Mouse (Mus musculus) embryonic facial prominence, embryonic 15.5 days (tissue): ENCODE measurements around the gene Mrpl23. TPM values are rescaled to one million over a fixed set of nuclear protein-coding genes. Genes with fewer than 3 reads are reported as not detected.
A peak's percentile ranks its signal among the peaks of the same experiment; 100 is the strongest.

ENCODE experiments used
- ATAC-seq: fragments of 200-750 bp; cut with Nextera tagmentation; 2 replicates; pipeline ENCODE4 v1.8.0; 2017; ENCODE audit warnings: low read depth, moderate TSS enrichment; ENCODE audit not compliant: insufficient number of reproducible peaks, low FRiP score, low TSS enrichment
- H3K27ac ChIP-seq: fragments of 300-500 bp; sonication (generic); replicated peaks from 2 replicates; pipeline ENCODE4 v1.5.1; 2015; ENCODE audit warnings: mild to moderate bottlenecking, inconsistent platforms
- H3K27me3 ChIP-seq: fragments of 300-500 bp; sonication (generic); 2 replicates; pipeline ENCODE4 v1.6.1; 2015; ENCODE audit warnings: inconsistent platforms
- H3K36me3 ChIP-seq: fragments of 300-500 bp; sonication (generic); 2 replicates; pipeline ENCODE4 v1.6.1; 2015; ENCODE audit warnings: mild to moderate bottlenecking, inconsistent platforms
- H3K4me1 ChIP-seq: fragments of 300-500 bp; sonication (generic); 2 replicates; pipeline ENCODE4 v1.6.1; 2015; ENCODE audit warnings: inconsistent platforms
- H3K4me2 ChIP-seq: fragments of 300-500 bp; sonication (generic); replicated peaks from 2 replicates; pipeline ENCODE4 v1.6.1; 2015; ENCODE audit warnings: mild to moderate bottlenecking, inconsistent platforms
- H3K4me3 ChIP-seq: fragments of 300-500 bp; sonication (generic); replicated peaks from 2 replicates; pipeline ENCODE4 v1.5.1; 2015; ENCODE audit warnings: mild to moderate bottlenecking, inconsistent platforms
- H3K9ac ChIP-seq: fragments of 300-500 bp; sonication (generic); 2 replicates; pipeline ENCODE4 v1.6.1; 2015; ENCODE audit warnings: inconsistent platforms
- H3K9me3 ChIP-seq: fragments of 300-500 bp; sonication (generic); replicated peaks from 2 replicates; pipeline ENCODE4 v1.6.1; 2016; ENCODE audit warnings: inconsistent platforms
- WGBS: fragments of 180-500 bp; shearing (Covaris S2); methylation state at CpG from one replicate; pipeline ENCODE4 v1.1.7; 2015; 5-methylcytosine and 5-hydroxymethylcytosine counted together
- polyA plus RNA-seq: library from polyadenylated mRNA; unstranded; fragments of >200 nt; fragmentation: Nextera tagmentation; extraction: Ambion mirVana; gene quantifications from 2 replicates; pipeline ENCODE4 v1.2.1, GENCODE M21; 2015

Mrpl23 gene
- polyA plus RNA-seq, 1 experiment from 2014 or later: 32.7 TPM

DNA sequence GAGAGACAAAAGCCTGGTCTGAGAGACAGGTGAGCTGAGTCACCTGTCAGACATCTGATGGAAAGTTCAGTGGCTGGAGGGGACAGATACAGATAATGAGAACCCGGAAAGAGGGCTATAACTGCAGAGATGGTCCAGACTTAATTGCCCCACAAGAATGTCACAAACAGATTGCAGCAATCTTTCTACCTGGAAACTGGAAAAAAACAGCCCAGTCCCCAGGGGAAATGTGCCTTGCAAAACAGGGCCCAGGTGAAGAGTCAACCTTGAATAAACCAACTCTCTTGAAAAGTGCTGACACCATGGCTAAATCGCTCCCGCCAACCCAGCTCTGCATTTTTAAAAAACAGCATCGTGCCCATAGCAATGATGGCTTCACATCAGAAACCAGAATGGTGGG, 12.2 kb upstream of the Mrpl23 start:
- no peak overlapping the region for H3K27ac ChIP-seq
- ATAC-seq: no peak
- H3K36me3 ChIP-seq: no peaks in the 10 kb centered on the region
- no peak overlapping the region for H3K4me2 ChIP-seq
- H3K9me3 ChIP-seq: no peaks in the 10 kb centered on the region
- no peak overlapping the region for H3K4me3 ChIP-seq
- H3K9ac ChIP-seq: no peak overlapping the region
- H3K27me3 ChIP-seq: no peaks in the 10 kb centered on the region
- WGBS: 73% methylated on average over 4 of the region's 4 CpGs
- peaks cover 44% of the 10 kb centered on the region for H3K4me1 ChIP-seq

DNA sequence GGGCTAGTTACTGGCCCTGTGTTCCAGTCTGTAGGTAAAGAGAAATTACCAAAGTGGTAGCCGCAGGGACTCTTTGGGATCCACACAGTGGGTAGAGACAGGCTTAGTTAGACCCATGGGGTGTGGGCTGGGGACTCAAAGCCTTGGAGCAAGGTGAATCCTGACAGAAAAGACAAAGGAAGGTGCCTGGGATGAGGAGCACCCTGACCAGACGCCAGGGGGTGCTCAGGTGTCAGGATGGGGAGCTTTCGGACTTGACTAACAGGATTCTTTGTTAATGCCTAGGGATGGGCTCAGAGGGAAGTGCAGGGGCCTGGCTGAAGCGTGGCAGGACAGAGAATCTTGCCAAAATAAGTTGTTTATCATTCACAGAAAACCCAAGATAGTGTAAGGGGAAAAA, 10.1 kb upstream of the Mrpl23 start:
- Histone ChIP-seq H3K27me3 (no peaks in the 10 kb centered on the region), H3K9ac (no peak overlapping the region), H3K9me3 (no peaks in the 10 kb centered on the region), H3K36me3 (no peaks in the 10 kb centered on the region), H3K4me2 (no peak overlapping the region), H3K4me3 (no peak overlapping the region), H3K27ac (peak overlapping the region; percentile 87), H3K4me1 (peaks cover 43% of the 10 kb centered on the region)
- WGBS: 29% methylated on average over 4 of the region's 4 CpGs
- no peak for ATAC-seq

DNA sequence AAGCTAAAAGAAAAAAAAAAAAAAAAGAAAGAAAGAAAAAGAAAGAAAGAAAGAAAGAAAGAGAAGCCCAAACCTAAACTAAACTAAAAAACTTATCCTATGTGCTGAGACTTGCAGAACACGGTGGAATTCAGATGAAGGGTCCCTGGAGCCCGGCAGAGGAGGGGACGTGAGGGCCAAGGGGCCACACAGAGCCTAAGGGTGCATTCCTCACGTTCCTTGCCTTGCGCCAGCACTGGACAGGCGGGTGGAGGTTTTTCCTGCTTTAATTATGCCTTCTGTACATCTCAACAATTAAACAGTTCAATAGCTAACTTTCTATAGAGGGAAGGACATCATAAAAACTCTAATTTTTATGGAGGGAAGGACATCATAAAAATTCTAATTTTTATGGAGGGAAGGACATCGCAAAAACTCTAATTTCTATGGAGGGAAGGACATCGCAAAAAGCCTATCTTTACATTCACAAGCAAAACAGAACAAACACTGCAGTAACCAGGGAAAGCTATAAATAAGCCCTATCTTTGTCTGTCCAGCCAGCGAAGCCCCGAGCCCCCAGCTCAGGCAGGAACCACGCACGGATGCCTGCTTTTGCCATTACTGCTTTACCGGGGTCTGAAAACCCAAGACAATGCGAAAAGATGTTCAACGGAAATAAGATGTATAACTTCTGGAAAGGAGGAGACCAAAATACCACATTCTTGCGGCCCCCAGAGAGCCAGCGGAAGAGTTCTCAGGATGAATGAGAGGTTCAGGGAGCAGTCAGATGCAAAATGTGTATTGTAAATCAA, 9.1 kb upstream of the Mrpl23 start:
- ATAC-seq: no peak
- WGBS: 31% methylated on average over 17 of the region's 17 CpGs
- H3K4me3 ChIP-seq: no peak overlapping the region
- no peak overlapping the region for H3K4me2 ChIP-seq
- no peak overlapping the region for H3K9ac ChIP-seq
- peak overlapping the region; percentile 87 for H3K27ac ChIP-seq
- peaks cover 49% of the 10 kb centered on the region for H3K4me1 ChIP-seq
- no peaks in the 10 kb centered on the region for H3K27me3 ChIP-seq
- H3K9me3 ChIP-seq: no peaks in the 10 kb centered on the region
- no peaks in the 10 kb centered on the region for H3K36me3 ChIP-seq

DNA sequence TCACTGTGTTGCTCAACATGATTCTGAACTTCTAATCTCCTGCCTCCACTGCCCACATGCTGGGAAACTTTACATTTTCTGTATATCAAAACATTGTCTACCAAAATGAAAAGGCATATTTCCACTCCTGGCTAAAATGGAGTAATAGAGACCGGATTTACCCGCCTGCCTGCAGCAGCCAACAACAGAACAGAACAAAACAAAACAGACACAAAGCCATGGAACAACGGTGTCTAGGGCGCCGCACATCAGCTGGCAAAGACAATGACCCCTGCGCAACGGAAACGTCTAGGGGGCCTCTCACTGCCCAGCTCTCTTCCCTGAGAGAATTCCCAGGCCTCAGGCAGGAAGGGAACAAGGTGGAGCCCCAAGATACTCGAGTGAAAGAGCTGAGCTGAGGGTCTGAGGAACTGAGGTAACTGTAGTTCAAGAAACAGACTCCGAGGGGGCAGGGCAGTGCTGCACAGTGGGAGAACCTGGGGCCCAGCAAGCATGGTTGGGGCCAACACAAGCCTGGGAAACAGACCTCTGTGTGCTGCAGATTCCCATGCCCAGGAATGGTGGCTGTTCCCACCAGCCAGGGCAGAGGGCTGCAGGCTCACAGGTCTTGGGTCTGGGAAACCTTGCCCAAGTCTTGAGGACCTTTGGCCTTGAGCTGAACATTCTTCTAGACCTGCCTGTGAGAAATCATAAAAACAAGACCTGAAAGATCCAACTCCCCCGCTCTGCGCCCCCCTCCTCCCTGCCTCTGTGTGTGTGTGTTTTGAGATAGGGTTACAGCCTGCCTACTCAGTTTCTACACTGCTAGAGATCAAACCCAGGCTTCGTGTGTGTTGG, 6.9 kb upstream of the Mrpl23 start:
- H3K4me2 ChIP-seq: no peak overlapping the region

DNA sequence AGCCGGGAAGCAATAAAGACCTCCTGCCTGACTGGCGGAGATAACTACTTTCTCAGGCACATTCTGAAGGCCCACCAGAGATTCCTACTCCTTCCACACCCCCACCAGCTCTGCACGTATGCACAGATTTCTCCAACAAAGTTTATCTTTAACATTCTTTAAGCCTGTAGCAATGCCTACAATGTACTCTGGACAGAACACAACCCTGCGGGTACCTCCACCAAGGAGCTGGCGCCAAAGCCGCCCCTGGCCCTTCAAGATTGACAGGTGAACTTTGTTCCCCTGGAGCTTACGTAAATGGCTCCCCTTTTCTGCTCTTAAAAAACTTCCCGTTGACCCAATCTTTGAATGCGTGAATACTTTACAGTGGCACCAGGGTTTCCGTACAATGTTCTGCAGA, 3.1 kb upstream of the Mrpl23 start:
- peaks cover 56% of the 10 kb centered on the region for H3K4me1 ChIP-seq
- 63% methylated on average over 10 of the region's 10 CpGs for WGBS
- no peak overlapping the region for H3K9ac ChIP-seq
- no peaks in the 10 kb centered on the region for H3K9me3 ChIP-seq
- peak overlapping the region; percentile 49; the same call in 1 of the 2 replicates for H3K27ac ChIP-seq
- no peak overlapping the region for H3K4me2 ChIP-seq
- no peaks in the 10 kb centered on the region for H3K27me3 ChIP-seq
- no peaks in the 10 kb centered on the region for H3K36me3 ChIP-seq
- ATAC-seq: no peak
- no peak overlapping the region for H3K4me3 ChIP-seq

More for the DNA sequence above, 6.9 kb upstream of the Mrpl23 start:
- Histone ChIP-seq H3K4me1 (peaks cover 49% of the 10 kb centered on the region), H3K9ac (no peak overlapping the region), H3K27ac (peak overlapping the region; percentile 82), H3K4me3 (no peak overlapping the region), H3K9me3 (no peaks in the 10 kb centered on the region), H3K36me3 (no peaks in the 10 kb centered on the region), H3K27me3 (no peaks in the 10 kb centered on the region)
- WGBS: 33% methylated on average over 13 of the region's 13 CpGs
- peak; percentile 61; the same call in 1 of the 2 replicates for ATAC-seq

DNA sequence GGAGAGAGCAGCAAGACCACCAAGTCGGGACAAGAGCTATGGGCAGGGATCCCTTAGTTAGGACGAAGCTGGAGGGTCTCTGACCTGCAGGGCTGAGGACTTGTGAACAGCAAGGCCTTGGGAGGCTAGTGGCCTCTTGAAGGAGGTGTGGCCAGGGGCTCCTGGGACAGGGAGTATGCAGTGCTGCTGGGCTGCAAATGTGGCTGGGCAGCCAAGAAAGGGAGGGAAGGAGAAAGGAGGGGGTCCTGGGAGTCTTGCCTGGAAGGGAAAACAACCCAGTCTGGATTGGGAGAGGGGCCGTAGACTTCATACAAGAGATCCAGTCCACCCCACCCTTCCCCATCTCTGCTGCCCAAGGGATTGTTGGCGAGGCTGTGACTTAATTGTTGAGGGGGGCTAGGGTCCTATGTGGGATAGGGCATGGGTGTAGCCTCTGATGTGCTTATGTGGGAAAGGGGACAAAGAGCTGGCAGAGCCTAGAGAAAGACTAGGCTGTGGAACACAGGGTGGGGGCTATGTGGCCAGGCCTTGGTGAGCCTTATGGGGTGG, 439 bp upstream of the Mrpl23 start:
- no peaks in the 10 kb centered on the region for H3K9me3 ChIP-seq
- peaks cover 7% of the 10 kb centered on the region; the same call in 1 of the 2 replicates for H3K36me3 ChIP-seq
- 64% methylated on average over 4 of the region's 4 CpGs for WGBS
- H3K4me1 ChIP-seq: peaks cover 52% of the 10 kb centered on the region
- no peak overlapping the region for H3K9ac ChIP-seq
- ATAC-seq: no peak
- H3K27me3 ChIP-seq: no peaks in the 10 kb centered on the region
- peak overlapping the region; percentile 97 for H3K27ac ChIP-seq
- H3K4me3 ChIP-seq: no peak overlapping the region
- peak overlapping the region; percentile 86 for H3K4me2 ChIP-seq

DNA sequence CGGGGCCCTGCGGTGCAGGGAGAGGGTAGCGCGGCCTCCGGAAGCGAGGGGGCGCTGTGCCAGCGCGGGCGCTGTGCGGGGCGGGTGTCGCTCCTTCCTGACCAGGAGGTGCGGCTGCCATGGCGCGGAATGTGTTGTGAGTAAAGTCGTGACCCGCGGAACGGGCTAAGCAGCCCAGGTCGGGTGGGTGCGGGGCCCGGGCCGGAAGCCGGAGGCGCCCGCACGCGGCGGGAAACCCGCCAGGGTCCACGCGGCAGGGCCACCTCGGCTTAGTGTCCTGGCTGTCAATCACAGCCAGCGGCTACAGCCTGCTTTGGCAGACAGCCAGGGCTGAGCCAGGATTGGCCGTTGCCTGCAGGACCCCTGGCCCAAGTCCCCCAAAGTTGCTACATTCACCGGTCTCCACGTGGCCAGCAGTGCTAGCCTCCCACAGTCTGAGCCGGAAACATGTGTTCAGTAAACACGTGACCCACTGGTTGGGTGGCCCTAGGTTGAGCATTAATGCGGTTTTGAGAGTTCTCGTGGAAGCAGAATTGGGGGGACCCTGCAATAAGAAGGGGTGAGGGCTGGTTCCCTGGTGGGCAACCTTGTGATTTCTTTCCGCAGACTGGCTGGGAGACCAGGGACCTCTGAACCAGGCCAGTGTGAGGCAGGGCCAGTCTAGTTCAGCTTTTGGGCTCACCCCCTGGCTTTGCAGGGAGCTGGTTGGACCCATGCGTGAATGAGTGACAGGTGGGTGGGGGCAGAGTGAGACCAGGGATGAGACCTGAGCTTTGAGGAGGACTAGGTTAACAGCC, 771 bp downstream of the Mrpl23 start:
- peak; percentile 81 for ATAC-seq
- WGBS: under 1% methylated on average over 44 of the region's 44 CpGs
- H3K4me3 ChIP-seq: peak overlapping the region; percentile 65
- H3K27ac ChIP-seq: peak overlapping the region; percentile 97
- no peaks in the 10 kb centered on the region for H3K27me3 ChIP-seq
- peaks cover 7% of the 10 kb centered on the region; the same call in 1 of the 2 replicates for H3K36me3 ChIP-seq
- H3K4me1 ChIP-seq: peaks cover 55% of the 10 kb centered on the region
- peak overlapping the region; percentile 86 for H3K4me2 ChIP-seq
- H3K9me3 ChIP-seq: no peaks in the 10 kb centered on the region
- H3K9ac ChIP-seq: peak overlapping the region; percentile 80

DNA sequence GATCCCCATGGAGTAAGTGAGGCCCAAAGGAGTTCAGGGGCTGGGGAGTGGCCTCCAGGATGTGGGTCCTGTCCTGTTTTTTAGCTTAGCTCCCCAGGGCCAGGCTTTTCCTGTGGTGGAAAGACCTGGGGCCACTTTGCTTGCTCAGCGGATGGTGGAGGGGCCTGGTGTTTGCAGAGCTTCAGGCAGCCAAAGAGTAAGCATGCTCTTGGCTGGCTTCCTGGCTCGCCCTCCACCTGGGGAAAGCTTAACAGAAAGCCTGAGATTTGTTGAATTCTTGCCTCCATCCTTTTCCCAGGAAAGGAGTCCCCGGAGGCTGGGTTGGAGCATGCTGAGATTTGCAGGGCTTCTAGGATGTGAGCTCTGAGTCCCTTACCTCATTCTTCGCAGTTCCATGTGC, 2.6 kb downstream of the Mrpl23 start:
- Histone ChIP-seq H3K27me3 (no peaks in the 10 kb centered on the region), H3K4me2 (no peak overlapping the region), H3K9me3 (no peaks in the 10 kb centered on the region), H3K27ac (peak overlapping the region; percentile 97), H3K4me3 (no peak overlapping the region), H3K36me3 (peaks cover 7% of the 10 kb centered on the region; the same call in 1 of the 2 replicates), H3K4me1 (peaks cover 74% of the 10 kb centered on the region), H3K9ac (no peak overlapping the region)
- ATAC-seq: no peak
- 45% methylated on average over 4 of the region's 4 CpGs for WGBS

DNA sequence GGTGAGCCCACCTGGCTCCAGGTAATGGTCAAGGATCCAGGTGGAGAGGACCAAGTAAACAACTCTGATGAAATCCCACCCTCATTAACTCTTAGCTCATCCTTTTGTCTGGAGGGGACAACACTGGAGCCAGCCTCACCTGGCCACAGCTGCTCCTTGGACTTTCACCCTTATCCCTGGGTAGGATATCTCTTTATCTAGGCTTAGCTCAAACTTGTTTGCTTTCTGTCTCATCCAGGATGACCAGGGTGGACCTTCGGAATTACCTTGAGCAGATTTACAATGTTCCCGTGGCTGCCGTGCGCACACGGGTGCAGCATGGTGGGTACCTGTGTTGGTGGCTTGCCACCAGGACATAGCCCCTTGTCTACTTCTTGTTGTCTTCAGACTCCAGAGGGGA, 3.3 kb downstream of the Mrpl23 start:
- ATAC-seq: no peak
- WGBS: 94% methylated on average over 5 of the region's 5 CpGs
- Histone ChIP-seq H3K4me3 (no peak overlapping the region), H3K27me3 (no peaks in the 10 kb centered on the region), H3K9me3 (no peaks in the 10 kb centered on the region), H3K4me2 (no peak overlapping the region), H3K4me1 (peaks cover 75% of the 10 kb centered on the region), H3K36me3 (peaks cover 10% of the 10 kb centered on the region; the same call in 1 of the 2 replicates), H3K9ac (no peak overlapping the region), H3K27ac (peak overlapping the region; percentile 97)

DNA sequence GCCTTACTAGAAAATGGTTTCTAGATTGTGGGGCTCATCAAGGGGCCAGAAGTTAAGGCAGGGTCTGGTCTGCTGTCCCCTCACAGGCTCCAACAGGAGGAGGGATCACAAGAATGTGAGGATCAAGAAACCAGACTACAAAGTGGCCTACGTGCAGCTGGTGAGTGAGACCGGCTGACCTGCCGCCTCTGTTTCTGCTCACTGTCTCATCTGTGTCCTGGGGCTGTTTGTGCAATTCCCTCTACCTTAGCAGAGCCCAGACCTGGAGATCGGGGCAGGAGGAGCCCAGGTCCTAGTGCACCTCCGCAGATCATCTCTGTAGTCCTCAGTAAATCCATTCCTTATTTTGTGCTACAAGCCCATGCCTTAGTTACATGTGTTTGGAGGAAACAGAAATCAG, 4.7 kb downstream of the Mrpl23 start:
- Histone ChIP-seq H3K36me3 (peaks cover 17% of the 10 kb centered on the region), H3K27ac (peak overlapping the region; percentile 95), H3K4me2 (no peak overlapping the region), H3K4me3 (no peak overlapping the region), H3K27me3 (no peaks in the 10 kb centered on the region), H3K9me3 (no peaks in the 10 kb centered on the region), H3K9ac (peak overlapping the region; percentile 12; the same call in 1 of the 2 replicates), H3K4me1 (peaks cover 71% of the 10 kb centered on the region)
- ATAC-seq: no peak
- WGBS: 32% methylated on average over 5 of the region's 5 CpGs
